Mouse (Mus musculus): Measurements from ENCODE around the gene Ifrd1. TPM values are rescaled to one million over a fixed set of nuclear protein-coding genes. Genes with fewer than 3 reads are reported as not detected.

Ifrd1 gene
- polyA plus RNA-seq, 1 experiment from 2014 or later: 117 TPM

GRCm38 (mm10) chr12:40154188-40154587 lies 94.1 kb downstream of the Ifrd1 start:
- 82% methylated on average over 6 of the region's 6 CpGs for WGBS
- H3K4me2 ChIP-seq (ENCODE audit: low read depth, low read length): no peak overlapping the region
- no peak overlapping the region for H3K27ac ChIP-seq (ENCODE audit: low read length)
- ATAC-seq (ENCODE audit: low read depth): no peak
- H3K27me3 ChIP-seq (ENCODE audit: control insufficient read depth, insufficient read depth, low read depth, low read length): no peaks in the 10 kb centered on the region
- H3K9ac ChIP-seq (ENCODE audit: low read length): no peak overlapping the region
- H3K4me3 ChIP-seq (ENCODE audit: low read length): no peak overlapping the region
- no peaks in the 10 kb centered on the region for H3K36me3 ChIP-seq (ENCODE audit: control insufficient read depth, insufficient read depth, low read length)
- no peaks in the 10 kb centered on the region for H3K9me3 ChIP-seq (ENCODE audit: control insufficient read depth, low read length)
- H3K4me1 ChIP-seq (replicated peaks; ENCODE audit: control insufficient read depth, insufficient read depth, low read length): no peaks in the 10 kb centered on the region

GRCm38 (mm10) chr12:40152353-40153069 lies 95.8 kb downstream of the Ifrd1 start:
- Histone ChIP-seq H3K36me3 (ENCODE audit: control insufficient read depth, insufficient read depth, low read length) (no peaks in the 10 kb centered on the region), H3K27ac (ENCODE audit: low read length) (no peak overlapping the region)
- ATAC-seq (ENCODE audit: low read depth): no peak

More at GRCm38 (mm10) chr12:40152353-40153069, 95.8 kb downstream of the Ifrd1 start:
- Histone ChIP-seq H3K9ac (ENCODE audit: low read length) (no peak overlapping the region), H3K4me1 (replicated peaks; ENCODE audit: control insufficient read depth, insufficient read depth, low read length) (no peaks in the 10 kb centered on the region), H3K4me3 (ENCODE audit: low read length) (no peak overlapping the region), H3K4me2 (ENCODE audit: low read depth, low read length) (no peak overlapping the region), H3K27me3 (ENCODE audit: control insufficient read depth, insufficient read depth, low read depth, low read length) (no peaks in the 10 kb centered on the region), H3K9me3 (ENCODE audit: control insufficient read depth, low read length) (no peaks in the 10 kb centered on the region)
- 70% methylated on average over 8 of the region's 8 CpGs for WGBS

MicroRNAs within 50 kb of the gene (microRNA counts, 519-probe panel; counts per million panel counts)
- microRNA mmu-miR-1938: not detected

Small RNA genes within 50 kb of the gene (microRNA-seq; reads per million reads assigned to microRNA genes)
- gene Mir1938: not detected

Other genes with a start within 250 kb of the Ifrd1 start
- gene Arl4a, start 210.5 kb downstream of the Ifrd1 start, polyA plus RNA-seq (2015; fragmentation: Nextera tagmentation; extraction: Ambion mirVana): 30.9 and 33.4 TPM in 2 replicates
- 0.69 and 1.3 TPM in 2 replicates for gene Scin, start 114.3 kb downstream of the Ifrd1 start, polyA plus RNA-seq (2015; fragmentation: Nextera tagmentation; extraction: Ambion mirVana)
- 0.65 and 0.88 TPM in 2 replicates for gene Lsmem1, start 49.0 kb downstream of the Ifrd1 start, polyA plus RNA-seq (2015; fragmentation: Nextera tagmentation; extraction: Ambion mirVana)
- 42.3 and 42.8 TPM in 2 replicates for gene Zfp277, start 197.4 kb upstream of the Ifrd1 start, polyA plus RNA-seq (2015; fragmentation: Nextera tagmentation; extraction: Ambion mirVana)
- 28.4 and 32.9 TPM in 2 replicates for gene Dock4, start 197.4 kb upstream of the Ifrd1 start, polyA plus RNA-seq (2015; fragmentation: Nextera tagmentation; extraction: Ambion mirVana)

Data from lung, embryonic 16.5 days (tissue).